Mouse (Mus musculus) myocyte (in vitro differentiated cells): ENCODE results near the gene Prkcb. TPM values are rescaled to one million over a fixed set of nuclear protein-coding genes. Genes with fewer than 3 reads are reported as not detected.

Experiments
- H3K27me3 ChIP-seq: one replicate; pipeline ENCODE4 v1.6.1; 2011; ENCODE audit not compliant: control insufficient read depth, insufficient read depth, insufficient read length
- H3K36me3 ChIP-seq: one replicate; pipeline ENCODE4 v1.6.1; 2011; ENCODE audit not compliant: control insufficient read depth, insufficient read depth
- H3K4me2 ChIP-seq: one replicate; pipeline ENCODE4 v1.6.1; 2011; ENCODE audit warnings: low read depth, control low read depth
- H3K4me3 ChIP-seq: one replicate; pipeline ENCODE4 v1.5.1; 2011; ENCODE audit warnings: mild to moderate bottlenecking, control low read depth, moderate library complexity
- H3K79me2 ChIP-seq: one replicate; pipeline ENCODE4 v1.6.1; 2011; ENCODE audit not compliant: control insufficient read depth, insufficient read depth
- H3ac ChIP-seq: one replicate; pipeline ENCODE4 v1.6.1; 2011; ENCODE audit not compliant: control insufficient read depth, insufficient read length
- CEBPB ChIP-seq: IDR thresholded peaks from 2 replicates; pipeline ENCODE4 v1.6.1; 2011; ENCODE audit warnings: mild to moderate bottlenecking, moderate library complexity; ENCODE audit not compliant: poor library complexity, insufficient read depth, severe bottlenecking
- E2F4 ChIP-seq: IDR thresholded peaks from one replicate; pipeline ENCODE4 v1.6.1; 2011; ENCODE audit warnings: mild to moderate bottlenecking, control low read depth, moderate library complexity; ENCODE audit not compliant: insufficient read depth
- MAX ChIP-seq: IDR thresholded peaks from one replicate; pipeline ENCODE4 v1.6.1; 2011; ENCODE audit warnings: low read depth, mild to moderate bottlenecking, control low read depth
- MYOD1 ChIP-seq, 3 experiments: IDR thresholded peaks; one replicate each; pipeline ENCODE4 v1.6.1; 2011; ENCODE audit warnings: control low read depth in 2 of 3, low read depth in 2 of 3, mild to moderate bottlenecking in 2 of 3, moderate library complexity in 1 of 3; ENCODE audit not compliant: insufficient read length in 2 of 3, control insufficient read depth in 1 of 3
- MYOG ChIP-seq, 3 experiments: IDR thresholded peaks; one replicate each; pipeline ENCODE4 v1.6.1; 2011; ENCODE audit warnings: control low read depth in 2 of 3, low read depth in 2 of 3, mild to moderate bottlenecking in 2 of 3; ENCODE audit not compliant: insufficient read length in 2 of 3, control insufficient read depth in 1 of 3, insufficient read depth in 1 of 3
- POLR2A ChIP-seq: IDR thresholded peaks from one replicate; pipeline ENCODE4 v1.6.1; 2011; ENCODE audit warnings: low read depth, mild to moderate bottlenecking, control low read depth, moderate library complexity; ENCODE audit not compliant: insufficient read length
- POLR2AphosphoS2 ChIP-seq: IDR thresholded peaks from one replicate; pipeline ENCODE4 v1.6.1; 2011; ENCODE audit warnings: low read depth, control low read depth; ENCODE audit not compliant: insufficient read length
- REST ChIP-seq: IDR thresholded peaks from one replicate; pipeline ENCODE4 v1.6.1; 2011; ENCODE audit warnings: mild to moderate bottlenecking, control low read depth, moderate library complexity; ENCODE audit not compliant: insufficient read depth, insufficient read length
- SRF ChIP-seq: IDR thresholded peaks from one replicate; pipeline ENCODE4 v1.6.1; 2011; ENCODE audit warnings: low read depth; ENCODE audit not compliant: control insufficient read depth, insufficient read length
- TCF12 ChIP-seq: IDR thresholded peaks from one replicate; pipeline ENCODE4 v1.6.1; 2011; ENCODE audit warnings: mild to moderate bottlenecking, control low read depth; ENCODE audit not compliant: poor library complexity, insufficient read depth, severe bottlenecking
- TCF3 ChIP-seq: IDR thresholded peaks from one replicate; pipeline ENCODE4 v1.6.1; 2011; ENCODE audit warnings: low read depth, control low read depth; ENCODE audit not compliant: insufficient read length
- USF1 ChIP-seq: IDR thresholded peaks from one replicate; pipeline ENCODE4 v1.6.1; 2011; ENCODE audit warnings: low read depth, mild to moderate bottlenecking, control low read depth, moderate library complexity
- polyA plus RNA-seq: library from polyadenylated mRNA; unstranded; fragments of >200 nt; fragmentation: generic; extraction: Trizol; gene quantifications from one replicate; pipeline ENCODE4 v1.2.1, GENCODE M21; 2012; ENCODE audit warnings: missing spikeins

Gene Prkcb
- polyA plus RNA-seq, 1 experiment, result 2.2 TPM

DNA sequence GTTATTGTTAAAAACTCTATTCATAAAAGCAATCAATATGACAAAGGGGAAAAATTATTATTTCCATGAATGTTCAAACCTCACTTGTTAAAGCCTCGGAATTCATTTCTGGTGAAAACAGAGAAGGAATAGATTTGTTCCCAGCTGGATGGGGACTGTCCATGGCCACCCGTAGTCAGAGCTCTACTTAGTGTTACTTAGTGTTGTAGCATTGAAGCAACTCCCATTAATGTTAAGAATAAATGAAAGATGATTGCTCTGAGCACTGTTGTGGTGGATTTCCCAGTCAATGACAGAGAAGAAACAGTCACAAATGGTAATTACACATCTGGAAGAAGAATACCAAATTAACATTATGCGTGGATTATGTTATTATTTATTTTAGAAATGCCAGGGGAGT lies 89.4 kb downstream of the Prkcb start:
- Histone ChIP-seq H3ac (no peak overlapping the region), H3K4me2 (no peak overlapping the region), H3K79me2 (no peaks in the 10 kb centered on the region), H3K27me3 (no peaks in the 10 kb centered on the region), H3K36me3 (no peaks in the 10 kb centered on the region), H3K4me3 (no peak overlapping the region)
- TF ChIP-seq POLR2AphosphoS2, result no peak
- TF ChIP-seq POLR2A, result no peak
- no peak for TF ChIP-seq REST
- TF ChIP-seq TCF12, result no peak
- no peak for TF ChIP-seq E2F4
- TF ChIP-seq MYOG (IDR thresholded peaks at IDR 0.05; ENCODE audit: control insufficient read depth in 1 of 3, insufficient read depth in 1 of 3, insufficient read length in 2 of 3, low read depth in 2 of 3), result no peak
- no peak for TF ChIP-seq TCF3
- TF ChIP-seq MYOD1 (IDR thresholded peaks at IDR 0.05; ENCODE audit: control insufficient read depth in 1 of 3, insufficient read length in 2 of 3, low read depth in 2 of 3), result no peak
- TF ChIP-seq SRF, result no peak
- TF ChIP-seq MAX, result no peak
- TF ChIP-seq USF1, result no peak
- no peak for TF ChIP-seq CEBPB

DNA sequence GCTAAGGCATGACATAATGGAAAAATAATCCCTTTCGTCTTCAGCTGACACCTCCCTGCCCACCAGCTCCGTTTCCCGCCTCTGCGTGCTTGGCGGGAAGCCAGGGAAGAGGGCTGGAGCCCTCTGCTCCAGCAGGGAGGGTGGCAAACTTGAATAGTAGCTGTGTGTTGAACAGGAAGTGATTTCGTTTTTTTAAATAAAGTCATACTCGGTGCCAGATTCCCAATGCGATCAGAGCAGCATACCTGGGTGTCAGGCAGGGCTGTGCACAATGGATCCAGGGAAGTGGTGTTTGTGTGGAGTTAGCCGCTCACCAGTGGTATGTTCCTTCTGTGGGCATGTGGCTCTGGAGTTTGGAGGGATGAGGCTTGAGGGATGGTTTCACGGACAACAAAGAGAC lies 89.9 kb downstream of the Prkcb start:
- Histone ChIP-seq H3K36me3 (no peaks in the 10 kb centered on the region), H3K27me3 (no peaks in the 10 kb centered on the region), H3K79me2 (no peaks in the 10 kb centered on the region), H3K4me3 (no peak overlapping the region), H3K4me2 (peak overlapping the region; percentile 18), H3ac (no peak overlapping the region)
- no peak for TF ChIP-seq REST
- no peak for TF ChIP-seq USF1
- no peak for TF ChIP-seq MYOD1 (IDR thresholded peaks at IDR 0.05; ENCODE audit: control insufficient read depth in 1 of 3, insufficient read length in 2 of 3, low read depth in 2 of 3)
- TF ChIP-seq E2F4, result no peak
- no peak for TF ChIP-seq MAX
- no peak for TF ChIP-seq CEBPB
- TF ChIP-seq MYOG (IDR thresholded peaks at IDR 0.05; ENCODE audit: control insufficient read depth in 1 of 3, insufficient read depth in 1 of 3, insufficient read length in 2 of 3, low read depth in 2 of 3), result no peak
- no peak for TF ChIP-seq SRF
- no peak for TF ChIP-seq POLR2AphosphoS2
- no peak for TF ChIP-seq TCF3
- TF ChIP-seq POLR2A, result no peak
- no peak for TF ChIP-seq TCF12

GRCm38 (mm10) chr7:122379292-122379691 lies 90.7 kb downstream of the Prkcb start:
- Histone ChIP-seq H3K27me3 (no peaks in the 10 kb centered on the region), H3K79me2 (no peaks in the 10 kb centered on the region), H3K4me3 (no peak overlapping the region), H3K36me3 (no peaks in the 10 kb centered on the region), H3K4me2 (no peak overlapping the region), H3ac (no peak overlapping the region)
- no peak for TF ChIP-seq POLR2A
- no peak for TF ChIP-seq USF1
- no peak for TF ChIP-seq POLR2AphosphoS2
- TF ChIP-seq TCF3, result no peak
- no peak for TF ChIP-seq TCF12

- H3K36me3 ChIP-seq, result no peaks in the 10 kb centered on the region
- no peak overlapping the region for H3K4me2 ChIP-seq
- H3K27me3 ChIP-seq, result no peaks in the 10 kb centered on the region
- TF ChIP-seq CEBPB (peak; percentile 81; the same call in 1 of the 2 replicates), TCF12 (no peak)
- H3K79me2 ChIP-seq, result no peaks in the 10 kb centered on the region
- H3K4me3 ChIP-seq, result no peak overlapping the region
- H3ac ChIP-seq, result no peak overlapping the region
Measured at GRCm38 (mm10) chr7:122380336-122381130, 92.0 kb downstream of the Prkcb start.

DNA sequence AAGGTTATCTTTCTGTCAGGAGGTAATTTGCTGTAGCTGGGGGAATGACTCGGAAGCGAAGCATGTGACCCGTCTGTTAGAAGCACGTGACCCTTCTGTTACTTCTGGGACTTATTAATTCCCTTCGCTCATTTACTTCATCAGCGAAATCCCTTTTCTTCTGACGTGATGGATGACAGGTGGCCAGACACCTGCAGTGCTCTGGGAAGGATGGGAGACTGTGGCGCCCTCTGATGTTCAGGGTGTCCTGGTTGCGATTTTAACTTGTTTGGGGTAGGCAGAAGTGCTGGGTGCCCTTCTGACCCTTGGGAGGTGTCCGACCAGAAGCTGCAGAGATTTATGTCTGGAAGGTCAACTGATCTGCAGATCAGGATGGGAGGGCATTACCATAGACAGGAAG lies 93.0 kb downstream of the Prkcb start:
- no peak overlapping the region for H3K4me3 ChIP-seq
- no peak overlapping the region for H3K4me2 ChIP-seq
- no peaks in the 10 kb centered on the region for H3K27me3 ChIP-seq
- no peaks in the 10 kb centered on the region for H3K79me2 ChIP-seq
- TF ChIP-seq MAX (no peak), TCF3 (no peak)
- no peak overlapping the region for H3ac ChIP-seq
- no peaks in the 10 kb centered on the region for H3K36me3 ChIP-seq
